Mouse (Mus musculus): ENCODE measurements around the gene Abca15. TPM values are rescaled to one million over a fixed set of nuclear protein-coding genes. Genes with fewer than 3 reads are reported as not detected.

Gene Abca15
- not detected in 2 replicates for polyA plus RNA-seq (2012; ENCODE audit: low replicate concordance)

DNA sequence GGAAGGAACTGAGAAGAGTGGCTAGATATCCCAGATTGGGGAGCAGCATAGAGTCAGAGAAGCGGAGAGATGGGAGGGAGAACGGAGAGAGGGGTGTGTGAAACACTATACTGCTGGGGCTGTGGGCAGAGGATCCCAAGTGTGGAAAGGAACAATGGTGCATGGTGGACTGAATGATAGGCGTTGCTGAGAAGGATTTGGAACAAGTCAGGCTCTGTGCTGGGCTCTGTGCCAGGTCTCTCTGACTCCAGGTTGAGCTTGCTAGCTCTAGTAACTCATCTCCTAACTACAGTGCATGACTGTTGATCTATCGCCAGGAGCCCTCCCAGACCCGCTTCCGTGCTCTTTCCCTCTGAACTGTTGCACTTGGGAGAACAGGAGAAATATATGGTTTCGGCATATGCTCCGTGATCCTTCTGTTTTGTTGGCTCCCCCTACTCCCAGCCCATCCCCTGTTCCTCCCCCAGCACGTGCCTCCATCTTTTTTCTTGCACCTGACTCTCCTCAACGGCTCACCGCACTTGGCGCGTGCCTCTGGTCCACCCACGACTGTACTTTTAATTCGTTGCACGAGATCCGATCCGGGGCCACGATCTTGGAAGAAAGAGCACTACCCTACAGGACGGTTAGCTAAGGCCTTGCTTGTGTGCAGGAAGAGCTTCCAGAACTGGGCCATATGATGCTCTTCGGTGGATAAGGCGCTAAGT, at the start of gene Abca15:
Abca15 (plus strand) TSS at position 584 of the 707 bp plus-strand sequence.

DNA sequence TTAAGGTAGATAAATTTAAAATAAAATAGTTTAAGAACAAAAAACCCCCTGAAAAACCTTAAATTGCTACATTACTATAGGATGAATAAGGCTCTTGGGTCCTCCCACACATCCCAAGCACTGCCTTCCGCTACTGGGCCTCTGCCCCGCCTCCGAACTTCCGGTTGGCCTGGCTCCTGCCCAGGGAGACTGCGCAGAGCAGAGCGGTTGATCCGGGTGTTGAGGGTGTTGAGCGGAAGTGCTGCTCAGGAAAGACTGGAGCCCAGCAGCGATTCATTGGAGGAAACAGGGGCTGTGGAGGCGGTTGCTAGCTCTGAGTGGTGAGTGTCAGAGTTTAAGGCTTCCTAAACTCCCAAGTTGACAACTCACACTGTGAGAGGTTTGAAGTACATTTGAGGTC, 81.0 kb downstream of the Abca15 start, which contains the start of gene Abca16:
Abca16 (plus strand) TSS at position 201 of the 400 bp plus-strand sequence.

Other genes starting within 250 kb of the Abca15 start
- not detected in 2 replicates for gene Dnah3, start 233.4 kb upstream of the Abca15 start, polyA plus RNA-seq (2012; ENCODE audit: low replicate concordance)
- 0.23 and 0.32 TPM in 2 replicates for gene Tmem159, start 226.3 kb upstream of the Abca15 start, polyA plus RNA-seq (2012; ENCODE audit: low replicate concordance)
- gene Zp2, start 183.4 kb upstream of the Abca15 start, polyA plus RNA-seq (2012; ENCODE audit: low replicate concordance), result not detected in 2 replicates
- gene Anks4b, start 154.8 kb upstream of the Abca15 start, polyA plus RNA-seq (2012; ENCODE audit: low replicate concordance), result not detected in 2 replicates
- gene Crym, start 126.6 kb upstream of the Abca15 start, polyA plus RNA-seq (2012; ENCODE audit: low replicate concordance), result 0.12 TPM in 1 of 2 replicates, not detected in the other
- gene Abca14, start 124.7 kb upstream of the Abca15 start, polyA plus RNA-seq (2012; ENCODE audit: low replicate concordance), result not detected in 2 replicates
- gene Abca16, start 81.0 kb downstream of the Abca15 start, polyA plus RNA-seq (2012; ENCODE audit: low replicate concordance), result not detected in 2 replicates

Data from leukemia stem cell, adult 10-12 weeks (primary cell).